Mouse (Mus musculus): Measurements from ENCODE around the gene Nipa2. TPM values are rescaled to one million over a fixed set of nuclear protein-coding genes. Genes with fewer than 3 reads are reported as not detected.
"Not testable (repeated sequence)": the region's sequence is repeated elsewhere in the genome, so short reads cannot be mapped to it uniquely, and the experiment has no call there.

Nipa2 gene
- total RNA-seq, 4 experiments from 2014 or later, result 31.8 to 36.3 (median 33.3) TPM

DNA sequence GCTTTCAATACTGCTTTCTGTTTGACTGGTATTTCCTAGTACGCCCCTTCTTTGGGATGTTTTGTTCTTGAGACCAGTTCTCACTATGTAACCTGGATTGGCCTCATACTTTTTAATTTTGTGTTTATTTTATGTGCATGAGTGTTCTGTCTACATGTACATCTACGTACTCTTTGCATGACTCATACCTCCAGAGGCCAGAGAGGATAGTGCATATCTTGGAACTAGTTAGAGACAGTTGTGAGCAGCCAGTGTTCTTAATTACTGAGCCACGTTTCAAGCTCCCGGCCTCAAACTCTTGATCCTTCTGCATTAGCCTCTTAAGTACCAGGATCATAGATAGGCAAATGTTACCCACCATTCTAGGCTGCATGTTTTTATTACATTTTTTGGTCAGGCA is 23.9 kb downstream of the Nipa2 start:
- DNase-seq (ENCODE audit: low spot score), result no peak

DNA sequence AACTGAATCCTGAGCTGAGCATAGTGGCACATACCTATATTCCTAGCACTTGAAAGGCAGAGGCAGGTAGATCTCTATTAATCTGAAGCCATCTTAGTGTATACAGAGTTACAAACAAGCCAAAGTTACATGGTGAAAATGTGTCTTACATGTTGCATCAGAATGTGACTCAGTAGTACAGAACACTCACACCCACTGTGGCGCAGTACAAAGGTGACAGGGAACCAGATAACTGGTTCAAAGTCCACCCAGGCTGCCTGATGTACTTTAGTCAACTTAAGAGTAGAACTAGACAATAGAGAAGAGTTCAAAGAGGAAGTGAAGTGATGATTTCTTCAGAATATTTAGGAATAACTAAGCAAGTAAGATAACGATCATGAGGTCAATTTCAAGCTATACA is 27.3 kb downstream of the Nipa2 start:
- no peak for DNase-seq (ENCODE audit: low spot score)

DNA sequence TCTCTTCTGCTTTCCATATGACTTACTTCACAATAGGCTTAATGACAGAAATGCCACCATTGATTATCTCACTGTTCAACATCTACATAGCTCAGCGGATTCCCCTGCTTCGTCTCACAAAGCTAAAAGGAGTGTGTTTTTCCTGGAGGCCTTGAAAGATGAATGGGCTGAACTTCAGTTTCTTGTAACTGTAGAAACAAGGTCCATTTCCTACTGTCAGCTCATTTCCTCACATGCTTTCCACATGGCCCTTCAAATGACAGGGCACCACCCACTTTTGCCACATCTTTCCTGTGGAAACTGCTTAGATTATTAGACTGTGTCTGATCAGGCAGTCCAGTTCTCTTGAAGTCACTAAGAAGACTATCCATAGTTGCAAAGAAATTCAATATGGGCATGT is 33.6 kb downstream of the Nipa2 start:
- DNase-seq (ENCODE audit: low spot score), result no peak

DNA sequence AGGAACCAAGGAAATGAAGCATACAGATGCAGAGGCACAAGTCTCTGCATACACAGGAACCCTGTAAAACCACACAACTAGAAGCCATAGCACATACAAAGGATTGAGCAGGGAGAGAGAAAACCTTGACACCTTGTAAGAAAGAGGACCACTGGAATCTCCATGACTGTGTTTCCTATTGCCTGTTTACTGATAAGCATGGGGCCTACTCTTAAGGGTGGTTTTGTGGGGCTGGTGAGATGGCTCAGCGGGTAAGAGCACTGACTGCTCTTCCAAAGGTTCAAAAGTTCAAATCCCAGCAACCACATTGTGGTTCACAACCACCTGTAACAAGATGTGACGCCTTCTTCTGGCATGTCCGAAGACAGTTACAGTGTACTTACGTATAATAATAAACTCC is 35.0 kb downstream of the Nipa2 start:
- DNase-seq (ENCODE audit: low spot score), result no peak

DNA sequence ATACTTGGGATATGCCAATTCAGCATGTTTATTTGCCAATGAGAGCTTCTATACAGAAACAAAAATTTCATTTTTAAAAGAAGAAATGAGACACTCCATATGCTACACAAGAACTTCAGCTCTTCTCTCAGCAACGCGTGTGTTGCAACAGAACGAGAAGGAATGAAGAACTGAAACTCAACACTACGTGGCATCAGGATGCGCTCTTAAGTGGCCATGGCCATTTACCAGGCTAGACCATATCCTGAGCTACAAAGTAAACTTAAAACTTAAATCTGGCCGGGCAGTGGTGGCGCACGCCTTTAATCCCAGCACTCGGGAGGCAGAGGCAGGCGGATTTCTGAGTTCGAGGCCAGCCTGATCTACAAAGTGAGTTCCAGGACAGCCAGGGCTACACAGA is 43.9 kb downstream of the Nipa2 start:
- DNase-seq (ENCODE audit: low spot score), result not testable (repeated sequence)

DNA sequence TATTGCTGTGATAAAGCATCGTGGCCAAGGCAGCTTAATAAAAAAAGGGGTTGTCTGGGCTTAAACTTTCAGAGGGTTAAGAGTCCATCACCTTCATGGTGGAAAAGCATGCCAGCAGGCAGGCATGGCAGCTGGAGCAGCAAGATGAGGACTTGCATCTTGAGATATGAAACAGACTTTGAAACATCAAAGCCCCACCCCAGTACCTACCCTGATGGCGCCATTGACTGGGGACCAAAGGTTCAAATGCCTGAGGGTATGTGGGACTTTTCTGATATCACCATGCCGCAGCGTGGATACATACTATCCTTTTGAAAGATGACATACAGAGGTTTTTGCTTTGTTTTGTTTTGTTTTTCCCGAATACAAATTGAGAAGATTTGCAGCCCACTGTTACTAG is 50.2 kb downstream of the Nipa2 start:
- DNase-seq (ENCODE audit: low spot score), result no peak

DNA sequence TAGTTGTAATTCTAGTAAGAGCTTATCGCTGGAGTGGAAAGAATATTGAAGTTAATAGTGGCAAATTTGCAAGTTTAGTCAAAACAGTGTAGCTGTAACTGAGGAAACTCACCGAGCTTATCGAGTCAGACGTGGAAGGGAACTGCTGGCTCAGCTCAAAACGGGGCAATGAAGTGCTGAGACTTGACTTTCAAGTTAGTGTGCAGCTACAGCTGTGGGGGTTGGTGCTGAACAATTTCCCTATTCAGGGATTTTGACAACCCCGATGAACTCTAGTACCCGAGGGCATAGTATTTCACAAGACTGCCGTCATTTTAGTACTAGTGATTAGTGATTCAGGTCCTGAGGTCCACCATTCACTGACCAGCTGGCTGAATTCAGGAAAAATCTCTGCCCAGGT is 50.9 kb downstream of the Nipa2 start:
- DNase-seq (ENCODE audit: low spot score), result peak; percentile 36

DNA sequence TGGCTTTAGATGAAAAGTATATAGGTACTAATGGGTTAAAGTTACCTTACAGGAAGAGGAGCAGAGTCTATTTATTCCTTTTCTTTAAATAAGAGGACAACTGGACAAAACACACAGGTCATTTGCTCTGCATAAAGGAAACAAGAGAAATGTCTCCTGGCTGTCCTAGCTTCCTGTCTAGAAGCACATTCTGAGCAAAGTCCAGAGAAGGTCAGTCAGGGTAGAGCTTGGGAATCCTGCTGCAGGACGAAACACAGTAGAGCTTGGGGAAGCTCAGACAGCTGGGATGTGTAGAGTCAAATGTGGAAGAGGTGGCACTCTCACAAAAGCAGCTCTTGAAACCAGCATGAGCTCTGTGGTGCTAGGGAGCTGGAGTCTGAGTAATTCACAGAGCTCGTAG is 51.9 kb downstream of the Nipa2 start:
- no peak for DNase-seq (ENCODE audit: low spot score)

DNA sequence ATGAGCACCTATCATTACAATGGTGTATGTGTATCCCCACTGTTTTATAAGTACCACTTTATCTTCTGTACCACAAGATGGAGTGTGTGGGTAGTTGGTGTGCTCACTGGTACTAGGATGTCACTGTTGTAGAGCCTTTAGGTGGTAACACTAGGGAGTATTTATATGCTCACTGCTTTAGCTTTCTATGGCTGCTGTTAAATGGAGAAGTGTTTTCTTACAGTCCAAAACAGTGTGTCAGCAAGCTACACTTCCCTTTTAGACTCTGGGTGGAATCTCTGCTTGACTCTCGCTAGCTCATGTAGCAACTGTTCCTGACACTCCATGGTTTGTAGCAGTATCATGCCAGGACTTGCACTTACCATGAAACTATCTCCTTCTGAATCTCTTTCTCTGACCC is 52.8 kb downstream of the Nipa2 start:
- no peak for DNase-seq (ENCODE audit: low spot score)

DNA sequence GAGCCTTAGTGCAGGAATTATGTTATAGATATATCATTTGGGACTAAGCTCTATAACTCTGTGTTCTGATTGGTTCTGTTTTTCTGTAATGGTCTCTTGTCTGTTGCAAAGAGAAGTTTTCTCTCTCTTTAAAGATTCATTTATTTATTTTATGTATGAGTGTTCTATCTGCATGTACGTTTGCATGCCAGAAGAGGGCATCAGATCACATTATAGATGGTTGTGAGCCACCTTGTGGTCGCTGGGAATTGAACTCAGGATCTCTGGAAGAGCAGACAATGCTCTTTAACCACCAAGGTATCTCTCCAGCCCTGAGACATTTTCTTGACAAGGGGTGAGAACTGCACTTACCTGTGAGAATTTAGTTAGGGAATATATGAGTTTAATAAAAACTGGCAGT is 56.8 kb downstream of the Nipa2 start:
- DNase-seq (ENCODE audit: low spot score), result no peak

DNA sequence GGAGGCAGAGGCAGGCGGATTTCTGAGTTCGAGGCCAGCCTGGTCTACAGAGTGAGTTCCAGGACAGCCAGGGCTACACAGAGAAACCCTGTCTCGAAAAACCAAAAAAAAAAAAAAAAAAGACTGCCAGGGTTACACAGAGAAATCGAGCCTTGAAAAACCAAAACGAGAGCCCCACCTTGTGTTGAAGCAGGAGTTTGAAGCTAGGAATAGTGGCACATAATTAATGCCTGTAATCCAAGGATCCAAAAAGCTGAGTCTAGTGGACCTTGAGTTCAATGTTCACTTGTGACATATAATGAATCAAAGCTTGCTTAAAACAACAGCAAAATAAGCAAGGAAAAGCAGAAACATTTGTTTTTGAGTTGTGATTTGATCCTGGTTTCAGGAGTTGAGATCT is 58.5 kb downstream of the Nipa2 start:
- no peak for DNase-seq (ENCODE audit: low spot score)

DNA sequence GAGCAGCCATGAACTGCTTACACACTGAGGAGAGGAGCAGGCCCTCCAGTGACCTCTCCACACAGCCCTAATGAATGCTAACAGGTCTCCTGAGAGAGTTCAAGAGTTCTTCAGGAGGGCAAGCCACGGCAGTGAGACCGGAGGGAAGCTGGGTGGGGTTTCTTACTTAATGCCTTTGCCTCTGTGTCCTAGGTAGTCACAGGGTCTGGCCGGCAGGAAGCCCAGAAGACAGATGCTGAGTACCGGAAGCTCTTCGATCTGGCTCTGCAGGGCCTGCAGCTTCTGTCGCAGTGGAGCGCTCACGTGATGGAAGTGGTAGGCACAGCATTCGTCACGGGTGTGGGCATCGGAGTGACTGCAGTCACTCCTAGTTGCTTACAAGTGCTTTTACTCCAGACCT is 70.5 kb downstream of the Nipa2 start:
- DNase-seq (ENCODE audit: low spot score), result no peak

DNA sequence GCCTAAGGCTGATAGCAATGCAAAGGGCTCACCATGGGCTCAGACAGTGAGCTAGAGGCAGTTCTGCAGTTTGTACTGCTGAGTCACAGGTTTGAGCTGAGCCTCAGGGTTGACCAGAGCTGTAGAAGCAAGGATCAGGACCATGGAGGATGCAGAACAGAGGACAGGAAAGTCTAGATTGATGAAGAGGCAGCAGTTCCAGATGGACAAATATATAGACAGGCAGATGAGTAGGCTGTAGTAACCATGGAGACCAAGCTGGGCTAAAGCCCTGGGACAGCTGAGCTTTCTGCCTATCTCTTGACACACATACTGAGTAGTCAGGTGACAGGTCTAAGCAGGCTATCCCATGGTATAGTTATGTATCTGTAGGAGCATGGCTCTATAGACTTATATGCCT is 71.5 kb downstream of the Nipa2 start:
- no peak for DNase-seq (ENCODE audit: low spot score)

DNA sequence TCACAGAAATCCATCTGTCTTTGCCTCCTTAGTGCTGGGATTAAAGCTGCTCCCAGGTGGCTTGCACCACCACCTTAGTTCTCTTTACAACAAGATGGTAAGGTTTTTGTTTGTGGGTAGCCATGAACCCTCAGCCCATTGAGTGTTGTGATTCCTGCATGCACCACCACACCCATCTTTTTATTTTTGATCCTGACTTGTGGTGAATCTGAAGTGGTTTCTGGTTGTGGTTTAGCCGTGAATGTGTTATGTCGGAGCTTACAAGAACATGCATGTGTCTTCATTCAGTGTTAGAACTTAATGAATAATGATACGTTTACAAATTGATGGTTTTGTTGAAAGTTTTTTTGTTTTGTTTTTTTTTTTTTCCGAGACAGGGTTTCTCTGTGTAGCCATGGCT is 72.3 kb downstream of the Nipa2 start:
- DNase-seq (ENCODE audit: low spot score), result no peak

DNA sequence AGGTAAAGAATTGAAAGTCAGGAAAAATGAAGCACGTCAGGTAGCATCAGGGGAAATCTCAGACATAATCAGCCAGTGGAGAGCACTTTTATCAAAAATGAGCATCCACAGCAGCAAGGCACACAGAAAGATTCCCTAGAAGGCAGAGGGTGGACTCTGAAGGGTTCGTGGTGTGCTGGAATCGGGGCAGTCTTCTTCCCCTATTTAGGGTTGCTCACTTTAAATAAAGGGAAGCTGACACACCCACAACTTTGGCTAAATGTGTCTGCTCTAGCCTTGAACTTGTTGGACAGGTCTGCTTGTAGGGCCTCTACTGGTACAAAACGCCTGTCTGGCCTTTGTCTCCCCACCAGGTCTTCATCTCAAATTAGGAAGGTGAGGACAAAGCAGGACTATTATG is 73.7 kb downstream of the Nipa2 start:
- no peak for DNase-seq (ENCODE audit: low spot score)

Other genes starting within 250 kb of the Nipa2 start
- under 1 TPM in 3 of 4 experiments, not detected in 1; 0.29 to 0.63 (median 0.46) TPM for gene Siglech, start 194.3 kb downstream of the Nipa2 start, total RNA-seq (2022)
- 10 to 100 TPM in 2 of 4 experiments, 1 to 10 TPM in 2; 8.5 to 12.8 (median 10.5) TPM for gene Tubgcp5, start 168.3 kb downstream of the Nipa2 start, total RNA-seq (2022)
- 10 to 100 TPM; 32.5 to 36.0 (median 34.7) TPM for gene Cyfip1, start 120.7 kb downstream of the Nipa2 start, total RNA-seq (2022)
- gene Nipa1, start 57.5 kb upstream of the Nipa2 start, total RNA-seq (2022), result 1 to 10 TPM; 7.4 to 9.0 (median 7.8) TPM
- 10 to 100 TPM; 41.9 to 48.4 (median 45.2) TPM for gene Herc2, start 87.7 kb upstream of the Nipa2 start, total RNA-seq (2022)

Data from heart, adult 8-10 months (tissue).